Mouse (Mus musculus): ENCODE results near the gene Lrrfip2. TPM values are rescaled to one million over a fixed set of nuclear protein-coding genes. Genes with fewer than 3 reads are reported as not detected.

Gene Lrrfip2
- total RNA-seq, 2 experiments from 2014 or later, result 35.0 to 39.0 TPM

GRCm38 (mm10) chr9:111223406-111223805 lies 106.0 kb downstream of the Lrrfip2 start:
- no peak for DNase-seq

- no peak for DNase-seq
These were observed 111.1 kb downstream of the Lrrfip2 start for GRCm38 (mm10) chr9:111228446-111228845.

DNA sequence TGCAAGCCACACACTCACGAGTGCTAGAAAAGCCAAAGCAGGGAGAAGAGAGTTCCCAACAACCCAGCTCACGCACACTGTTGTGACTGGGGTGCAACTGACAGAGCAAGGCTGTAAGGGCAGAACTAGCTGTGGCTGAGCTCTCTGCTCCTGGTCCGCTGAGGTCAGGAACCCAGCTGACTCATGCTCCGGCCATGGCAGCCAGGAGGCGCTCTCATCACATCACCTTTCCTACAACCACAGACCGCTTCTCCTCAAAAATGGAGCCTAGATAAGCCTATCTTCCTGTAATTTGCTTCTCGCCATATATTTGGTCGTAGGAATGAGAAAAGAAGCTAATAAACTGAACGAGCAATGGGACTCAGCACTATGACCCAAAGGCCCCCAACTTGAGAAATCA lies 117.3 kb downstream of the Lrrfip2 start:
- no peak for DNase-seq

DNA sequence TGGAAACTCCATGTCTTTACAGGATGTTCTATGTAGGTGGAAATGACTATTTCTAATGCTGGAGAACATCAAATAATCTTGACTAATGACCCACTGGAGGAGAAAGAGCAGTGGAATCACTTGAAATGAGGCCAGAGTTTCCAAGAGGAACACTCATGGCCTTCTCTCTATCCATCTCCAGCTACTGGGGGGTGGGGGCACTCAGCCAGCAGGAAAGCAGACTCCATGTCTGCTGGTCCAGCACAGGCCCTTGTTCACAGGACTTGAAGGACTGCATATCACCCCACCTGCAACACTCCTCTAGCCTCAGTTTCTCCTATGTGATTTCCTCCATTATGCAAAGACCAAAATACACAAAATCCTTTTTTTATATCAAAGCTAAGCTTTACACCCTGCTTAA lies 120.3 kb downstream of the Lrrfip2 start:
- DNase-seq, result no peak

GRCm38 (mm10) chr9:111239821-111240220 lies 122.4 kb downstream of the Lrrfip2 start:
- no peak for DNase-seq

GRCm38 (mm10) chr9:111243384-111243783 lies 126.0 kb downstream of the Lrrfip2 start:
- DNase-seq, result no peak

DNA sequence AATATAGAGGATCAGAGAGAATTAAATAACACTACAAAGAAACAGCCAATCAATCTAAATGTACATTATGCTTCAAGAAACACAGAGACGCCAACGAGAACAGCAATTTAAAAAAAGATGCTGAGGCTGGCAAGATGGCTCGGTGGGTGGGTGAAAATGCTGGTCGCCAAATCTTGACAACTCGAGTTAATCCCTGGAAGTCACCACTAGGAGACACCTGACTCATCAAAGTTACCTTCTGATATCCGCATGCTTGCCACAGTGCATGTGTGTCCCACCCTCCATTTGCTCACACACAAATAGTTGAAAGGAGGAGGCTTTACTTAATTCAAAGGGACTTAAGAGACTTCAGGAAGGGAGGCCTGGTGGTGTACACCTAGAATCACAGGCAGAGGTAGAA lies 128.2 kb downstream of the Lrrfip2 start:
- no peak for DNase-seq

GRCm38 (mm10) chr9:111247682-111248246 lies 130.4 kb downstream of the Lrrfip2 start:
- no peak for DNase-seq

GRCm38 (mm10) chr9:111252161-111252869 lies 134.9 kb downstream of the Lrrfip2 start:
- no peak for DNase-seq

DNA sequence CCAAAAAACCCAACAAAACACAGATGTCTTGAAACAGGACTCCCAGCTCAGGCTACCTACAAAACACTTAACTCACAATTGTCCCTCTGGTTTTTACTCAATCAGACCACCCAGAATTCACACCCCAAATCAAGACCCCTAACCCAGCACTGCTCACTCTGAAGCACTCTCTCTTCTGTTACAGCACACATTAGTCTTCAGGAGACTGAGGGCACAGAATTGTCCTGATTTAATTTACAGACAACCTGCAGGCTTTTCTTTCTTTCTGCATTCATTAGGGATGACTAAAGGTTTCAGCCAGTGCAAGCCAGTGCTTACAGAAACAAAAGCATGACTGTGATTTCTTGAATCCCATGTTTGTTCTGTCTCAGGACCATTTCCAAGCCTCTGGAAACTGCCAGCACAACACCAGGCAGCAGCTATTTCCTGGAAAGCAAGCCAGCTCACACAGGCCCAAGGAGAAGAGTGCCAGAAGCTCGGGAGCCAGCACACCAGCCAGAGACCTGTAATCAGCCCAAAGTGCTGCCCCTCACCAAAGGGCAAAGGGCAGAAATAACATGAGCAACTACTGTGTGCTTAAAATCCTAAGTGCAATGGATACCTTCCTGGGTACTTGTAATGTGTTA lies 143.1 kb downstream of the Lrrfip2 start:
- DNase-seq, result peak in 1 of 2 experiments; percentile 43

DNA sequence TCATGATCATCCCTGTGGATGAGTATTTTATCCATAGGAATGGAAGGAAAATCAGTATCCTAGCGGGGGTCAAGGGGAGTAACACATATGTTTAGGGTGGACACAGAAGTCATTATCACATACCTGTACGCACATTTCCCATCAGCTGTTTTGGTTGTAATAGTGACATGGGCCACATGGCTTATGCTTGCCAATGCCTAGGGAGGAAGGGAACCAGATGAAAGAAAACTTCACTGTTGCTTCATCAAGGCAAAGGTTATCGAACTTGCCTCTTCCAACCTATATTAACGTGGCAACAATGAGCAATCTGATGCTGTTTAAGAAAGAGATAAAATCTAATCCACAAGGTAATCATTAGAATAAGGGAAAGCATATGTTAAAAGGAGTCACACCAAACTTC lies 144.0 kb downstream of the Lrrfip2 start:
- no peak for DNase-seq

GRCm38 (mm10) chr9:111267998-111268397 lies 150.6 kb downstream of the Lrrfip2 start:
- DNase-seq, result no peak

DNA sequence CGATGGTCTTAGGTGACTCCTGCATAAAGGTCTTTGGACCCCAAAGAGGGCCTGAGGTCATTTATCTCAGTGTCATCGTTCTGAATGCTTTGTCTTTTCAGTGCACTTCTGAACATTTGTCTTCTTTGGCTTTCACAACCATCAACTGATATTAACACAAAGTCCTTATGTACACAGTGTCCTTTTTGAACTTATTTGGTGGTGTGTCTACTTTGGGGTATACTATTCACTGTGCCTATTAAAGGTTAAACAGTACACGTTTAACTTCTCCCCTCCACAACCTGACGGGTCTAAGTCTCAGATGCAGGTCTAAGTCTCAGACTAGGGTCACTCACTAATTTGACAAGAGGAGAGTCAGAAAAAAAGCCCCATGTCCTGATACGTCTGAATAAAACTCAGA lies 153.2 kb downstream of the Lrrfip2 start:
- no peak for DNase-seq

GRCm38 (mm10) chr9:111271056-111271433 lies 153.7 kb downstream of the Lrrfip2 start:
- DNase-seq, result no peak

GRCm38 (mm10) chr9:111271434-111272160 lies 154.2 kb downstream of the Lrrfip2 start, which contains the start of the genes Mlh1 and Epm2aip1:
TSS of gene Mlh1 (minus strand) at chr9:111271791.
TSS of gene Epm2aip1 (plus strand) at chr9:111271929.
- DNase-seq, result peak; percentile 99

- DNase-seq, result no peak
These were observed 155.0 kb downstream of the Lrrfip2 start for GRCm38 (mm10) chr9:111272356-111272755.

- no peak for DNase-seq
These were observed 155.8 kb downstream of the Lrrfip2 start for GRCm38 (mm10) chr9:111272996-111273785.

GRCm38 (mm10) chr9:111273958-111274357 lies 156.6 kb downstream of the Lrrfip2 start:
- DNase-seq, result no peak

GRCm38 (mm10) chr9:111275156-111275555 lies 157.8 kb downstream of the Lrrfip2 start:
- DNase-seq, result no peak
